Mouse (Mus musculus): ENCODE measurements around the gene Tcl1b4.

Tcl1b4 gene

GRCm38 (mm10) chr12:105248763-105249233, 47.0 kb downstream of the Tcl1b4 start:
- DNase-seq (ENCODE audit: low read depth, low spot score) = no peak

GRCm38 (mm10) chr12:105253796-105254195, 52.0 kb downstream of the Tcl1b4 start:
- DNase-seq (ENCODE audit: low read depth, low spot score) = no peak
